Mouse (Mus musculus): Measurements from ENCODE around the gene Rad9a. TPM values are rescaled to one million over a fixed set of nuclear protein-coding genes. Genes with fewer than 3 reads are reported as not detected.
A peak's percentile ranks its signal among the peaks of the same experiment; 100 is the strongest.

Rad9a gene
- polyA plus RNA-seq, 1 experiment = 27.2 TPM

DNA sequence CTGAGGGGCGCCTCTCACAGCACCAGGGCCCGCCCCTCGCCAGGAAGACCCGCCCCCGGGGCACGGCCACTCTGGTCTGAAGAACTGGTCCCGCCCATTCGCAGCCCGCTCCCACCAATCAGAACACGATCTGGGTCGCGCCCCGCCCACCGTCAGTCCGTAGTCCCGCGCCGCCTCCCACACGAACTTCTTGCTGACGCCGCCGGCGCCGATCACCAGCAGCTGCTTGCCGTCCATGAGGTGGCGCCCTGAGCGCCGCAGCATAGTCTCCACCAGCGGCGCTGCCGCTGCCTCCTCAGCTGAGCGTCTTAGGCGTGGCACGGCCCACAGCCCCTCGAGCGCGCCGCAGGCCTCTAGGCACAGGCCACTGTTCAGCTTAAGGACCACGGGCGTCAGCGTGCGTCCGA, 32.1 kb downstream of the Rad9a start:
- H3K4me3 ChIP-seq (ENCODE audit: insufficient read depth, low read length) = peak overlapping the region; percentile 47
- peak overlapping the region; percentile 26 for H3K27ac ChIP-seq (ENCODE audit: insufficient read depth, low read depth, low read length)
- peaks cover 20% of the 10 kb centered on the region for H3K4me1 ChIP-seq (ENCODE audit: control insufficient read depth, insufficient read depth, low read length)
- TF ChIP-seq CTCF (IDR thresholded peaks at IDR 0.05; ENCODE audit: low read depth, low read length) (no peak; the same call in 1 of the 2 replicates), POLR2A (IDR thresholded peaks at IDR 0.05; ENCODE audit: borderline replicate concordance, low read depth, low read length) (no peak)

- TF ChIP-seq POLR2A (IDR thresholded peaks at IDR 0.05; ENCODE audit: borderline replicate concordance, low read depth, low read length) (no peak), CTCF (IDR thresholded peaks at IDR 0.05; ENCODE audit: low read depth, low read length) (no peak)
- H3K4me1 ChIP-seq (ENCODE audit: control insufficient read depth, insufficient read depth, low read length) = peaks cover 25% of the 10 kb centered on the region
- H3K27ac ChIP-seq (ENCODE audit: insufficient read depth, low read depth, low read length) = no peak overlapping the region
- no peak overlapping the region for H3K4me3 ChIP-seq (ENCODE audit: insufficient read depth, low read length)
Observed at GRCm38 (mm10) chr19:4166678-4167476, 34.6 kb downstream of the Rad9a start.

- no peak overlapping the region for H3K4me3 ChIP-seq (ENCODE audit: insufficient read depth, low read length)
- TF ChIP-seq POLR2A (IDR thresholded peaks at IDR 0.05; ENCODE audit: borderline replicate concordance, low read depth, low read length) = no peak
- no peak for TF ChIP-seq CTCF (IDR thresholded peaks at IDR 0.05; ENCODE audit: low read depth, low read length)
- H3K27ac ChIP-seq (ENCODE audit: insufficient read depth, low read depth, low read length) = peak overlapping the region; percentile 85
- peaks cover 20% of the 10 kb centered on the region for H3K4me1 ChIP-seq (ENCODE audit: control insufficient read depth, insufficient read depth, low read length)
Observed at GRCm38 (mm10) chr19:4164721-4165120, 36.7 kb downstream of the Rad9a start.

- H3K4me1 ChIP-seq (ENCODE audit: control insufficient read depth, insufficient read depth, low read length) = peaks cover 19% of the 10 kb centered on the region
- TF ChIP-seq CTCF (IDR thresholded peaks at IDR 0.05; ENCODE audit: low read depth, low read length) (no peak), POLR2A (IDR thresholded peaks at IDR 0.05; ENCODE audit: borderline replicate concordance, low read depth, low read length) (no peak)
- peak overlapping the region; percentile 85 for H3K27ac ChIP-seq (ENCODE audit: insufficient read depth, low read depth, low read length)
Observed at GRCm38 (mm10) chr19:4164100-4164499, 37.4 kb downstream of the Rad9a start.

GRCm38 (mm10) chr19:4163543-4163887, 37.9 kb downstream of the Rad9a start:
- TF ChIP-seq CTCF (IDR thresholded peaks at IDR 0.05; ENCODE audit: low read depth, low read length) (no peak), POLR2A (IDR thresholded peaks at IDR 0.05; ENCODE audit: borderline replicate concordance, low read depth, low read length) (no peak)
- peaks cover 19% of the 10 kb centered on the region for H3K4me1 ChIP-seq (ENCODE audit: control insufficient read depth, insufficient read depth, low read length)
- H3K27ac ChIP-seq (ENCODE audit: insufficient read depth, low read depth, low read length) = peak overlapping the region; percentile 12; the same call in 1 of the 2 replicates
- H3K4me3 ChIP-seq (ENCODE audit: insufficient read depth, low read length) = peak overlapping the region; percentile 70

More at GRCm38 (mm10) chr19:4164100-4164499, 37.4 kb downstream of the Rad9a start:
- H3K4me3 ChIP-seq (ENCODE audit: insufficient read depth, low read length) = no peak overlapping the region

GRCm38 (mm10) chr19:4162646-4163542, 38.6 kb downstream of the Rad9a start, which contains the start of gene Rps6kb2:
Gene Rps6kb2, minus strand, starts transcription at chr19:4163354.
- TF ChIP-seq POLR2A (IDR thresholded peaks at IDR 0.05; ENCODE audit: borderline replicate concordance, low read depth, low read length) = no peak
- no peak for TF ChIP-seq CTCF (IDR thresholded peaks at IDR 0.05; ENCODE audit: low read depth, low read length)
- Histone ChIP-seq H3K4me1 (ENCODE audit: control insufficient read depth, insufficient read depth, low read length) (peaks cover 19% of the 10 kb centered on the region), H3K27ac (ENCODE audit: insufficient read depth, low read depth, low read length) (peak within 1 kb of the TSS; percentile 85), H3K4me3 (ENCODE audit: insufficient read depth, low read length) (peak within 1 kb of the TSS; percentile 70)

- Histone ChIP-seq H3K4me1 (ENCODE audit: control insufficient read depth, insufficient read depth, low read length) (peaks cover 7% of the 10 kb centered on the region), H3K27ac (ENCODE audit: insufficient read depth, low read depth, low read length) (no peak overlapping the region), H3K4me3 (ENCODE audit: insufficient read depth, low read length) (no peak overlapping the region)
- TF ChIP-seq POLR2A (IDR thresholded peaks at IDR 0.05; ENCODE audit: borderline replicate concordance, low read depth, low read length) = no peak
- no peak for TF ChIP-seq CTCF (IDR thresholded peaks at IDR 0.05; ENCODE audit: low read depth, low read length)
Observed at GRCm38 (mm10) chr19:4159049-4159448, 42.4 kb downstream of the Rad9a start.

DNA sequence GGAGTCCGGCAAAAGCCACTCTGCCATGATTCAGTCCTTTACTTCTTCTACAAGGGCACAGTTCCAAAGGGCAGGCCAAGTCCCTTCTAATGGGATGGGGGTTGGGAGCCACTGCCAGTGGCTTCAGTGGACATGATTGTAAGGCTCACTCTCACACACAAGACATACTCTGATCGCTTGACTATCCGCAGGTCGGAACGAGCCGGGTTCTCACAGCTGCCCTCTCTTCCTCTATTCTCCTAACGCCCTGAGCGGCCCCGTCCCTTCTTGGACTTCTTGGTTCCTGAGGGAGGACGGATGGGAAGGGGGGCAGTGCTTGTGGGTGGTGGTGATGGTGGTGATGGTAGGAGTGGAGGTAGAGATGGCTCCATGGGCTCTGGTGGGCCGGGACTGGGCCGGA, 44.7 kb downstream of the Rad9a start:
- no peak overlapping the region for H3K4me3 ChIP-seq (ENCODE audit: insufficient read depth, low read length)
- TF ChIP-seq CTCF (IDR thresholded peaks at IDR 0.05; ENCODE audit: low read depth, low read length) = no peak
- no peak for TF ChIP-seq POLR2A (IDR thresholded peaks at IDR 0.05; ENCODE audit: borderline replicate concordance, low read depth, low read length)
- no peak overlapping the region for H3K27ac ChIP-seq (ENCODE audit: insufficient read depth, low read depth, low read length)
- H3K4me1 ChIP-seq (ENCODE audit: control insufficient read depth, insufficient read depth, low read length) = no peaks in the 10 kb centered on the region

DNA sequence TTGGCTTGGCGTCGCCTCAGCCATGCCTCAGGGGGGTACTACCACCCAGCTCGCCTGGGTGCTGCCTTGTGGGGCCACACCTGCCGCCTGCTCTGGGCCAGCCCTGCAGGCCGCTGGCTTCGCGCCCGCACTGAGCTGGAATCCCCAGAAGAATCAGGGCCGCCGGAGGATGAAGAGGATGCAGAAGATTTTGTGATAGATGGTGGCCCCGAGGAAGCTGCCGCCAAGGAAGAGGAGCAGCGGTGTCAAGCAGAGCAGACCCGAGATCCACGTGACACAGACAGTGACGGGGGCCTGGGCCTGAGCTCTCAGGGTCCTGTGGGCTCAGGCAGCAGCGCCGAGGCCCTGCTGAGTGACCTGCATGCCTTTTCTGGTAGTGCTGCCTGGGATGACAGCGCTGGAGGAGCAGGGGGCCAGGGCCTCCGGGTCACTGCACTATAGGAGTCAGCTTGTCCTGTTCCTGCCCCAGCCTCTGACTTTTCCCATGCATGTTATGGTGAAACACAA, 45.3 kb downstream of the Rad9a start:
- H3K4me1 ChIP-seq (ENCODE audit: control insufficient read depth, insufficient read depth, low read length) = no peaks in the 10 kb centered on the region
- TF ChIP-seq POLR2A (IDR thresholded peaks at IDR 0.05; ENCODE audit: borderline replicate concordance, low read depth, low read length) (no peak), CTCF (IDR thresholded peaks at IDR 0.05; ENCODE audit: low read depth, low read length) (no peak)
- no peak overlapping the region for H3K4me3 ChIP-seq (ENCODE audit: insufficient read depth, low read length)
- no peak overlapping the region for H3K27ac ChIP-seq (ENCODE audit: insufficient read depth, low read depth, low read length)

Data from bone marrow macrophage, adult 2 months (primary cell).